Mouse (Mus musculus): ENCODE results near the gene Gpnmb. TPM values are rescaled to one million over a fixed set of nuclear protein-coding genes. Genes with fewer than 3 reads are reported as not detected.
A peak's percentile ranks its signal among the peaks of the same experiment; 100 is the strongest.

Gpnmb gene
- total RNA-seq (2021): 1 to 10 TPM; 1.9 to 2.8 TPM
- long read RNA-seq, experiment 1: 0 reads
- long read RNA-seq, experiment 2, partial matches to known transcripts: 0 of 1 reads
- long read RNA-seq, experiment 2, other reads (novel, unspliced or antisense): 0 of 1 reads

DNA sequence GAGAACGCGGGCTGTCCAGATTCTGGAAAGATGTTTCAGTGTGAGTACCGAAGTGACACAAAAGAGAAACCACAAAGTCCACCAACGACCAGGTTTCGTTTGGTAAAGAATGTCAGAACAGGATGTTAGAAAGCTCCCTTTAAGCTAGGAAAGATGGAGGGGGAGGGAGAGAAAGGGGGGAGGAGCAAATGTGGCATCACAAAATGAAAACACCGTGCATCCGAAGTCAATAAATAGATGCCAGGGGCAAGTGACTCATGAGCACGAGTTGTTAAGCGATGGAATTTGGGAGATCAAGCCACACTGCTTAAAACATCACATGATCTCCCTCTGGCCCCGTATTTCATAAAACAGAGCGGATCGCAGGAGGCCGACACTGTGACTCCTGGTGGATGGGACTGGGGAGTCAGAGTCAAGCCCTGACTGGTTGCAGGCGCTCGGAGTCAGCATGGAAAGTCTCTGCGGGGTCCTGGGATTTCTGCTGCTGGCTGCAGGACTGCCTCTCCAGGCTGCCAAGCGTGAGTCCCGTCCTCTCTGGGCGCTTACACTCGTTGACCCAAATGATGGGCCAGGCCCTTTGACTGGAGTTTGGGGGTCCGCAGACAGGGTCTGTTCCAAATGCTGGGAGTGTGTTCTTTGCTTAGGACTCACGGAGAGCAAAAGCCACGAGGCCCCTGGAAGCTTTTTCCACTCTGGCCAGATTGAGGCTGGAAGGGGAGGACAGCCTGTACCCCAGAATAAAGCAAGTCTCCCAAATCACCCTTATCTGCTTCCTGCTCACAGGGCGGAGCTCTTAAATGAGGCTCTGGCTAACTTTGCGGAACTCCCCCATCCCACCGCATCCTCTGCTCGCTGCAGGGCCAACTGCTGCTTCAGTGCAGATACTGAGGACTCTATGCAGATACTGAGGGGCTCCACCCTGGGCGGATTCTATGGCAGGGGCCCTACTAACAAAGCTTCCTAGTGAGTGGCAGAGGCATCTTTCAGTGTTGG, at the start of gene Gpnmb:
Gene Gpnmb, plus strand, starts transcription at position 272 of the 993 bp plus-strand sequence.
- DNase-seq (ENCODE audit: low spot score in 2 of 2): no peak

DNA sequence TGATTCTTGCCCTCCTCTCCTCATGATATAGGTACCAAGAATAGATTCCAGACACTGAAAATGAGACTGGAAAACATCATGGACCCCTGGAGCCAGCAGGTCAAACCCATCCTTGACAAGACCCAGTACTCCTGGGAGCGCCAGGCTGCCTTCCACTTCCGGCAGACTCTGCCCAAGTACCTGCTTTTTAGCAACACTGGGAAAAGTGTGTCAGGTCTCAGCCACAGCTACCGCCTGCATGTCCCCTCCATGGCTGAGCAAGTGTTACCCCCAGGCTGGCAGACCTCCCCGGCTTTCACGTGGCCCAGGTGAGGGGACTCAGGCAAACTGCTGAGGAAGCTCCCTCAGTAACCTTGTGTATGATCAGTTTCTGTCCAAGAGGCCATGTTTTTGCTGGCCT, 46.4 kb upstream of the Gpnmb start:
- DNase-seq (ENCODE audit: low spot score in 2 of 2): no peak

DNA sequence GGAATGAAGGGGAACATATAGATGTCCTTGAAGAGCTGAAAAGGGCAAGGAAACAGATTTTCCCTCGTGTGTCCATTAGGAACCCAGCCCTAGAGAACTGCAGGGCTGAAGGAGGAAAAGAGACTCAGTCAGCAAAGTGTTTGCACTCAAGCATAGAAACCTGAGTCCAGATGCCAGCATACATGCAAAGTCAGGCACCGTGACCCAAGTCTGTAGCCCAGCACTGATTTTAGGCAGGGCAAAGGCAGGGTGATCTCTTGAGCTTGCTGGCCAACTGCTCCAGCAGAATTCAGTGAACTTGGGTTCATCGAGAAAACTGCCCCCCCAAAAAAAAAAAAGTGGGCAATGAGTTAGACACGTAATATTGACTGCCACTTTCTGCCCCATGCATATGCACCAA, 44.4 kb upstream of the Gpnmb start:
- no peak for DNase-seq (ENCODE audit: low spot score in 2 of 2)

DNA sequence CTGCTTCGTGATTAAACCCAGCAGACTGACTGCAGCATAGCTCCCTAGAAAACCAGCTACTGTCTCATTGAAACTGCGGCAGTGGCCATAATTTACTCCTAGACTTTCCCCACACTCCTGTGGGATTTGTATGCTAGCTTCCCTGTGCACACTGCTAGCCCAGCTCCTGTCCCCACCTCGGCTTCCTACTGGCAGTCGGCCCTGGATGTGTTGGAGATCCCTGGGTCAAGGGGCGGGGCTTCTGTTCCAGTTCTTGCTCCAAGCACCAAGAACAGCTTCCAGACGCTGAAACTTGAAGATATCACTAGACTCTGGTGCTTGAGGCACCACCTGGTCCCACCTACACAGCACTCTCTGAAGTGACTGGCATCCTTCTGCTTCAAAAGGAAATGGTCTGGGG, 38.2 kb upstream of the Gpnmb start:
- no peak for DNase-seq (ENCODE audit: low spot score in 2 of 2)

DNA sequence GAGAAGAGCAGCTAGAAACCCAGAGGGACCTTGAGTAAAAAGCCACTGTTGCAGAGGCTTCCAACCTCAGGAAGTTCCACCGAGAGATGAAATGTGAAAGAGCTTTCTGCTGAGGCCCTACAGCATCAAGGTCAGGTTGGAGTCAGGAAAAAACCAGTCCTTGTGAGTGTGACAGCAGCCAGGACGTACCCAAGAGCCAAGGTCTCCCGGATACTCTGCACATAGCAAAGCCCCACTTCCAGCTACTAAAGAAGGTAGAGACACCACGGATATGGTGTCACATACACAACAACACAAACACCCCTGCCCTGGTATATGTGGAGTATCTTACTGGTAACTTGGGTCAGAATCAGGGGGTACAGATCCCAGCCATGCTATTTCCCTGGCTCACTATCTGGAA, 37.5 kb upstream of the Gpnmb start:
- no peak for DNase-seq (ENCODE audit: low spot score in 2 of 2)

DNA sequence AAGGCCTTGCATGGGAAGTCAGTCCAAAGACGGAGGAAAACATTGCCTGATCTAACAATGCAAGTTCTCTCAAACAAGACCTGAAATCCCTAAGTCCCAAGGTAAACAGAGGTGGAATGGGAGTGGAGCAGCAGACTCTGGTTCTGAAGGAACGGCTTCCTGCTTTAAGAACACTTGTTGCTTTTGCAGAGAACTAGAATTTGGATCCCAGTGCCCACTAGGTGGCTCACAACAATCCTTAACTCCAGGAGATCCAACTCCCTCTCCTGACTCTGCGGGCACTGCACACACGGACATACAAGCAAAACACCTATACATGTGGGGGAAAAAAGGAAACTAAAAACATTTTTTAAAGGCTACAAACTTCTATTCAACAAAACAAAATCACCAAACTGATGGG, 33.0 kb upstream of the Gpnmb start:
- DNase-seq (ENCODE audit: low spot score in 2 of 2): peak; percentile 14 to 35

DNA sequence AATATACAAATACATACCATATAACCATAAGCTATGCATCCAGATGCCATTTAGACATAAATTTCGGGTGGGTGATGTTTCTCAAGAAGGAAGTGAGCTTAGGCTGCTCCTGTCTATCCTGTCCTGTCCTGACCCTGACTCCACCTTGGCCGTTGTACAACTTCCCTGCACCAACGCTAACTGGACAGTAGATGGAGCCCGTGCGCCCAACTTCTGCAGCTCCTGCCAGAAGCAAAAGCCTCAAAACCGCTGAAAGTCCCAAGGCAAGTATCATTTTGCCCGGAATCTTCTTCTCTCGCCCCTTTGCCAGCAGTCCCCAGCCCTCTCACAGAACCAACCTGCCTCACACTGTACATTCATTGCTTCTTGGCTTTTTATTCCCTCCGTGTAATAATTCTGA, 28.4 kb upstream of the Gpnmb start:
- peak; percentile 71 to 74 for DNase-seq (ENCODE audit: low spot score in 2 of 2)

DNA sequence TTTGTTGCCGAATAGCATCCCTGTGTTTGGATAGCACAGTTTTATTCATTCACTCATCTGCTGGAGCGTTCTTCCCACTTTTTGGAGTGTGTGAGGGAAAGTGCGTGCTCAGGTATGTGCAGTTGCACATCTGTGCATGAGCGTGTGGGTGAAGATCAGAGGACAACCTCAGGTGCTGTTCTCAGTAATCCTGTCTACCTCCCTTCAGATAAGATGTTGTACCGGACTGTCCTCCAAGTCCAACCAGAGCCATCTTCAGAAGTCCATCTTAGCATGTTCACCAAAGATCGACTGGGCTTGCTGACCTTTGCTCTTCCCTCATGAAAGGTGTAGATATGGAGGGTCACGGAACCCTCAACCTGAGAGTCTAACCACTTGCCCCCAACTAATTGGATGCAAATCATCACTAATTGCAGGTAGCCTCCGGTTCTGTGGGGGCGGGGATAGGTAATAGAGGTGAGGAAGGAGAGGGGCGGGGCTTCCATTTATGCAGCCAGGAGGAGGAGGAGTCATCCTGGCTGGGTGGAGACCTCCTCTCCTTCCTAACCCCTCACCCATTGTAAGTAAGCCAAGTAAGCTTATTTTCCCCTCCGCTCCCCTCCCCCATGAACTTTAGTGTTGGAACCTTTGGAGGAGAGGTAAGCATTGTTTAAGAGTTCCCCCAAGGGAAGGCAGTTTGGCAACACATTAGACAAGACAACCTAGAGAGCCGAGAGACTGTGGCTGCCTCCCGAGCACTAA, 27.8 kb upstream of the Gpnmb start:
- no peak for DNase-seq (ENCODE audit: low spot score in 2 of 2)

DNA sequence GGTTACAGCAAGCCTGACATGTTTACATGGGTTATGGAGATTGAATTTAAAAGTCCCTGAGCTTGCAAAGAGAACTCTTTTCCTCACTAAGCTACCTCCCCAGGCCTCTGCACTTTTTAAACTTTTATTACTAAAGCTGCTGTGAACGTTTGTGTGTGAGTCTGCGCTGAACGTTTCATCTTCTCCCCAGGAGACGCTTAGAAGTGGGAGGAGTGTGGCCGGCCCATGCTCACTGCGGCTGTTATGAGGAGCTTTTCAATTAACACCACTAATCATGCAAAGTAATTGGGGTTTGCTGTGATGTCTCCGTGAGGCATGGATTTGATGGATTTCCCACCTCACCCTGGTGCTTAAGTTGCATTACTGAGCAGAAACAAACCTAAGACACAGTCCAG, 27.2 kb upstream of the Gpnmb start:
- no peak for DNase-seq (ENCODE audit: low spot score in 2 of 2)

DNA sequence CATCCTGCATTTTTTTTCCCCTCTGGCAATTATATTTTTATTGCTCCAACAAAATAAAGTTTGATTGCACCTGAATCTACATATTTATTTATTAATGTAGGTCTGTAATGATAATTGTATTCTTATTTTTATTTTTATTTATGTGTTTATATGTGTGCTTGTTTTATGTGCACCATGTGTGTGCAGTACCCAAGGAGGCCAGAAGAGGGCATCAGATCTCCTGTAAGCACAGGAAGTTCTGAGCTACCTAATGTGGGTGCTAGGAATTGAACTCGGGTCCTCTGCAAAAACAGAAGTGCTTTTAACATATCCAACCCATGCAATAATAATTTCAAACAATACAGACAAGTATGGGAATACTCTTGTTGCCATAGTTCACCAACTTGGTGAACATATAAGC, 26.7 kb upstream of the Gpnmb start:
- no peak for DNase-seq (ENCODE audit: low spot score in 2 of 2)

DNA sequence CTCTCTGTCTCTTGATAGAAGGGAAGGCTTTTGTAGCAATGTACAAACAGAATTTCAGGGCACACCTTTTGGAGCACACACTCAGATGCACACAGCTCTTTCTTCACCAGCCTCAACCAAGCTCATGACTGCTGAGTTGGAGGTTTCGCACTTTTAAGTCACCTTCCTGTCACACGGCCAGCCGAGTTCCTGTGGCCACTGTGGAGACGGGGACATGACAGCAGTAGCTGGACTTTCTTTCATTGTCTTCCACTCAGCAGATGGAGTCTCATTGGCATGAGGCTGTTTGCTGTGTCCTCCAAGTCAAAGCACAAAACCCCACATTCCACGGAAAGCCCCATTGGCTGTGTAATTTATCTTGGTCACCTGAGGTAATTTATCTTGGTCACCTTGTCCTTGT, 25.2 kb upstream of the Gpnmb start:
- no peak for DNase-seq (ENCODE audit: low spot score in 2 of 2)

DNA sequence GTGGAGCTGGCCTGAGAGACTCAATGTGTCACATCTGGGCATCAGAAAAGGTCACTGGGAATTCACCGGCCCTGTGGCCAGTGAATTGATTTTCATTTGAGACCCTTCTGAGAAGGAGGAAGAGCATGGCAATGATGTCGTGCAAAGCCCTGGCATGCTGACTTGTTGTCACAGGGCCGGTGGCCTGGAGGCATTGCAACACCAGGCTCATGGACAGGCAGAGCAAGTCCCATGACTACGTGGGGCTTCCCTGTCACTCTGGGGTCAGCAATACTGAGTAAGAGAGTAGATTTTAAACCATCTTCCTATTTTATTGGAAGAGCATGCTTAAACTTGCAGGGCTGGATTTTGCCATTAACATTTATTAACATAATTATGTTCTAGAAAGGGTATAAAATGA, 23.3 kb upstream of the Gpnmb start:
- DNase-seq (ENCODE audit: low spot score in 2 of 2): no peak

DNA sequence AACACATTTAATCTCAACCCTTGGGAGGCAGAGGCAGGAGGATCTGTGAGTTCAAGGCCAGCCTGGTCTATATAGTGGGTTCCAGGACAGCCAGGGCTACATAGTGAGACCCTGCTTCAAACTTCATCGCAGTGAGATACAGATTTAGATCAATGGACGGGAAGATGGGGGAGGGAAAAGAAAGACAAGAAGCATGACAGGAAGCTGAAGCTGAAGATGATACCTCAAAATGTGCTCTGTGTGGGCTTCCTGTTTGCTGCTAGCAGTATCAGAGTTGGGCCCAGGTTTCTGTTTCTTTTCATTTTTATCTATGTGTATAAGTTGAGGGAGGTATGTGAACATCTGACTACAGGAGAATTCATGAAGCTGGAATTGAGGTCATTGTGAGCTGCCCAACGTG, 22.9 kb upstream of the Gpnmb start:
- no peak for DNase-seq (ENCODE audit: low spot score in 2 of 2)

DNA sequence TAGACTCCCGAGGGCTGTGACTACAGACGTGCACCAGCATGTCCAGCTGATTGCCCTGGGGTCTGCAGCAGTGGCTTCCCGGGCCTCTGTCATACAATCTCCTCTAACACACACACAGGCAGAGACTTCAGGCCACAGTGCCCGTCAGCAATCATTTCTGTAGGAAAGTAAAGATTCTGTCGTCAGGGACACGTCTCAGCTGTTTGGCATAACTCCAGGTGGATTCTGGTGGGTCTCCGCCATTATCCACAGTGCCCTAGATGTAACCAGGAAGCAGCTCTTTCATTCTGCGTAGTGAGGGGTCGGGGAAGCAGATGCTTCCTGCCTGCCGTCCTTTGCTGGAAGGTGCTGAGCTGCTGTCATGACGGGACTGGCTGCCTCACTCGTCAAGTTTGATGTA, 19.2 kb upstream of the Gpnmb start:
- no peak for DNase-seq (ENCODE audit: low spot score in 2 of 2)

DNA sequence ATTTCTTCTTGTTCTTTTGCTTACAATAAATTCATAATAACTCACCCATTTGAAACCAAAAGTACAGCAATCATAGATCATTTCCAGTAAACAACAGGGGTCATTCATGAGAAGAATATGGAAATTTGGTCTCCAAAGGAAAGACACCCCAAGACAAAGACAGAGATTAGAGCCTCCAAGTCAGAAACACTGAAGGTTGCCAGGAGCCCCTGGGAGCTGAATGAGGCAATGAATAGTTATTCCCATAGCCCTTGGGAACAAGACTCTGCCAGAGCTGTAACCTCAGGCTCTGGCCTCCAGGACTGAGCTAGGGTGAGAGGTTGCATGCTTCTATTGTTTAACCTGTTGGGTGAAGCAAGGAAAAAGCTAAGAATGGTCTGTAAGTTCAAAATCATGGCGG, 17.0 kb upstream of the Gpnmb start:
- no peak for DNase-seq (ENCODE audit: low spot score in 2 of 2)

DNA sequence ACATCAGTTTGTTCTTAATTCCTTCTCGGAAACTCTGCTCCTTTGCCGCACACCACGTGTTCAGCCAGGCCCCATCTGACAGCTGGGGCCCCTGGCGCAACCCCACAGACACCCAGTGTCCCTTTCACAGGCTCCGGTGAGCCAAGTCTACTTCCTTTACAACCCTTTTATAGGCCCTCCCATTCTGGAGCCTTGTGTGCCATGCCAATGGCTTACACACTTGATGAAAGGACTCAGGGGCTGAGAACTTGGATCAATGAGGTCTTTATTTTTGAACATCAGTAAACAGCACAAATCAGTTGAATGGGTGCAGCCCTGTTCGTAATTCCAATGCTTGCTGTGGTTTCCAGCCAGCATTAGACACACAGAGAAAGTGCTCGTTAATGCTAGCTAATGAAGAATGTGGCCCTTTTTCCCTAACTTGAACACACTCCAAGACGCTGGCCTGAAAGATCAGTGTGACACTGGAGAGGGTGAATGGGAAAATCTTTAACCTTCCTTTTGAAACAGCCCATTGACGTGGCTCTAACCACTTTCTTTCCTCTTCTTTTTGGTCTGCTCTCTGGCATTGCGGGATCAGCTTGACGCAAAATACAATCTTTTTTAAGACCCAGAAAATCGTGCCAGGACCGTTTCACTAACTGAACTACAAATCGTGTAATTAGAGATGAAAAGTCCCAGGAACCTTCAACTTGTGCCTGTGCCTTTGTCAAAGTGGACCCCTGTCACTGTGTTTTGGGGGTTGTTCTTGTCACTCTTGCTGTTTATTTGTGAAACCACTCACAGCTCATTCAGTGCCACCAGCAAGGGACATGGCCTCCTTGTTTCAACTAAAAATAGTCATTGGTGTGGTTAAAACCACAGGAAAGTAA, 15.0 kb upstream of the Gpnmb start:
- peak; percentile 20 to 51 for DNase-seq (ENCODE audit: low spot score in 2 of 2)

DNA sequence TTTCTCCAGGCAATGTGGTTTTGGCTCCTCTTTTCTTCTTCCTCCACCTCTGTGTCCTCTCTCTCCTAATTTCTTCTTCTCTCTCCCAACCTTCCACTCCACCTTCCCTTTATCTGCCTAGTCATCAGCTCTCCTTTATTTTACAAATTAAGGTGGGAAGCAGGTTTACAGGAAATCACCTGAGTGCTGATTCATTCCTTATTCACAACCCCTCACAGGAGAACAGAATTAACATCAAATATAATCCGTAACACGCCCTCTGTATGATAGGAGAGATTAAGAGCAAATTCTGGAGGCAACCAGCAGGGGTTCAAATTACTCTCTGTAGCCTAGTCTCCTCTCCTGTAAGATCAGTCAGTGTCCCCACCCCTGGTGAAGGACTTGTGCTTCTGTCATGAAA, 14.0 kb upstream of the Gpnmb start:
- DNase-seq (ENCODE audit: low spot score in 2 of 2): no peak

DNA sequence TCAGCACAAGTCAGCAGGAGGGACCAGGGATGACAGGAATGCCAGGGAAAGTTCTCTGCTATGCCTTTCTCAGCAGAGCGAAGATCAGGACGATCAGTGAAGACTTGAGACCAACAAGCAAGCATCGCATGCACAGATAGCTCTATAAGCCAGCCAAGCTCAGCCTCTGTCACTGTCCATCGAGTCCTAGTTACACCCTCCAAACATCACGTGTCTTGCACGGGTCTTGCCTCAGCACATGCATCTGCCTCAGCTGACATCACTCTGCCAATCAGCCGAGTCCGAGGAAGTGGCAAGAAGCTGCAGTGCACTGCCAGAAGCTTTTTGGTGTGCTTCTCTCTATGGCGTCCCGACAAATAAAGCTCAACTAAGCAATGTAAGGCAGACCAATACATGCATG, 13.0 kb upstream of the Gpnmb start:
- no peak for DNase-seq (ENCODE audit: low spot score in 2 of 2)

DNA sequence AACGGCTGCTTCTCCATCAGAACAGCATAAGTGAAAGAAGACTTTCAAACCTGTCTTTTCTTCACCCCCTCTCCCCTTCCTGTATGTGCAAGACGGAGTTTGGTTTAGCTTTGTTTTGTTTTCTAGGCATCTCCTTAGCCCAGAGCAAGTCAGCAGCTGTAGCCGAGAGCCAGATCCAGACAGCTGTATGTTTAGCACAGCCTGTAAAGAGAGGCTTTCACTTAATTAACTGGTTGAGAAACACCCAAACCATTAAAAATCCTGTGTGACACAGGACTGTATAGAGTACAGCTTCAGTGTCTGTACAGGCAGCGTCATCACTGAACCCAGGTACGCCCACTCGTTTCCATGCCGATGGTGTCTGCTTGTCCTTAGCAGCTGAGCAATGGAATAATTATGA, 11.1 kb upstream of the Gpnmb start:
- no peak for DNase-seq (ENCODE audit: low spot score in 2 of 2)

DNA sequence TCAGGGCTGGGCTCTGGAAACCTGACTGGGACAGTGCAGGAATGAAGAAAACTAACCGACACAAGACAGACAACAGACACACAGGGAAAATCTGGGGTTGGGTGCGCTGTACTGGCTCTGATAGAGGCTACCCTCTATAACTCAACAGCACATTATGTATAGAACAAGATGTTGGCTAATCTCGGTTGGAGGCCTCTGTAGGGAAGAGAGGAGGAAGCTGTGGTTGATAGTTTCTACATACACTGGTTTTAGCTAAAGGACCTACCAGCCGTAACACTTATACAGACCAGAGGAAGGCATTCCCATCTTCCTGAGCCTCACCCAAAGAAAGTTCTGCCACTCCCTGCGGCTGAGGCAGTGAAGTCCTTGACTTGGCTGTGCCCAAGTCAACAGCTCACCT, 9.8 kb upstream of the Gpnmb start:
- no peak for DNase-seq (ENCODE audit: low spot score in 2 of 2)

DNA sequence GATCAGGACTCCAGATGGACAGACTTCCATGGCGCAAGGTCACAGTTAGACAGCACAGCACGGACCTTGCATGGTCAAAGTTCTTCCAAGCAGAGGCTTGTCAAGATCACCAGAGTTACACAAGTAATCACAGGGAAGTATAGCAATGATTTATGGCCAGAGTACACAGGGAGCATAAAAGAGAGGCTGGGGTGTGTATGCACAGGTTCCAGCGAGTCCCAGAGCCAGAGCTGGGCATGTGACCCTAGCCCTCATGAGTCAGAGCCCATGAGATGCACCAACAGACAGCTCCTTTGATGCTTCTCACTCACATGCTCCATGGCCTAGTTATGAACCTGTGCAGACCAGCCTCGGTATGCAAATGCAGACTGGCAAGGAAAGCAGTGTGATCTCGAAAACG, 8.3 kb upstream of the Gpnmb start:
- DNase-seq (ENCODE audit: low spot score in 2 of 2): no peak

Data from left cerebral cortex, adult 18-20 months (tissue).